Mouse (Mus musculus) hindbrain, embryonic 12.5 days (tissue): ENCODE data around the gene Klhdc7b. TPM values are rescaled to one million over a fixed set of nuclear protein-coding genes. Genes with fewer than 3 reads are reported as not detected.

Experiments
- ATAC-seq: fragments of 200-750 bp; cut with Nextera tagmentation; 2 replicates; pipeline ENCODE4 v1.8.0; 2017; ENCODE audit warnings: moderate TSS enrichment; ENCODE audit not compliant: low FRiP score
- H3K27ac ChIP-seq: fragments of 300-500 bp; sonication (generic); 2 replicates; pipeline ENCODE4 v1.5.1; 2016; ENCODE audit warnings: mild to moderate bottlenecking
- H3K27me3 ChIP-seq: fragments of 300-500 bp; sonication (generic); 2 replicates; pipeline ENCODE4 v1.6.1; 2016; ENCODE audit warnings: mild to moderate bottlenecking
- H3K36me3 ChIP-seq: fragments of 300-500 bp; sonication (generic); 2 replicates; pipeline ENCODE4 v1.6.1; 2016; ENCODE audit warnings: mild to moderate bottlenecking
- H3K4me1 ChIP-seq: fragments of 300-500 bp; sonication (generic); 2 replicates; pipeline ENCODE4 v1.6.1; 2016
- H3K4me2 ChIP-seq: fragments of 300-500 bp; sonication (generic); replicated peaks from 2 replicates; pipeline ENCODE4 v1.6.1; 2016; ENCODE audit warnings: mild to moderate bottlenecking
- H3K4me3 ChIP-seq: fragments of 300-500 bp; sonication (generic); 2 replicates; pipeline ENCODE4 v1.5.1; 2016; ENCODE audit warnings: mild to moderate bottlenecking
- H3K9ac ChIP-seq: fragments of 300-500 bp; sonication (generic); 2 replicates; pipeline ENCODE4 v1.6.1; 2016; ENCODE audit warnings: mild to moderate bottlenecking, moderate library complexity
- H3K9me3 ChIP-seq: fragments of 300-500 bp; sonication (generic); replicated peaks from 2 replicates; pipeline ENCODE4 v1.6.1; 2016; ENCODE audit warnings: mild to moderate bottlenecking
- WGBS: fragments of 180-500 bp; shearing (Covaris S2); methylation state at CpG from one replicate; pipeline ENCODE4 v1.1.7; 2016; 5-methylcytosine and 5-hydroxymethylcytosine counted together
- polyA plus RNA-seq: library from polyadenylated mRNA; unstranded; fragments of >200 nt; fragmentation: Nextera tagmentation; extraction: Ambion mirVana; gene quantifications from 2 replicates; pipeline ENCODE4 v1.2.1, GENCODE M21; 2016

The Klhdc7b gene
- not detected in 2 replicates for polyA plus RNA-seq

DNA sequence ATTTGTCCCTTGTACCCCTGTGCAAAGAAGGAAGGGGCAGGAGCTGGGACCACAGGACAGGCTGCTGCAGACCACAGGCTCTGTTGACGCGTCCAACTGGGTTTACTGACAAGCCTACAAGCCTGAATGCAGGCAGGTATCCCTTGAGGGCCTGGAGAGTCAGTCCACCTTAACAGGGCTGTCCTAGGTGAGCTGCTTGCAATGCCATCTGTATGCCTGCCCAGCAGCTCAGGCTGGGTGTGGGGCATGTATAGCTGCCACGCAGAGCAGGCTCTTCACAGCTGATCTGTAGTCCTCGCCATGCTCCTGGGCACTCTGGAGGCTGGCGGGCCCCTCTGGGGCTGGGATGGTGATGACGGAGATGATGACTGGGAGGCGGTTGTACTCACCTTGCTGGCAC lies at the start of gene Klhdc7b:
Gene Klhdc7b, plus strand, starts transcription at position 301 of the 400 bp plus-strand sequence.
- Histone ChIP-seq H3K9me3 (no peaks in the 10 kb centered on the region), H3K27ac (no peak within 1 kb of the TSS), H3K36me3 (no peaks in the 10 kb centered on the region), H3K4me1 (peaks cover under 1% of the 10 kb centered on the region; the same call in 1 of the 2 replicates), H3K4me2 (no peak within 1 kb of the TSS), H3K9ac (no peak within 1 kb of the TSS), H3K27me3 (peaks cover 25% of the 10 kb centered on the region), H3K4me3 (no peak within 1 kb of the TSS)
- WGBS: 86% methylated on average over 7 of the region's 7 CpGs
- no peak for ATAC-seq

GRCm38 (mm10) chr15:89336422-89336821 lies 48.3 kb upstream of the Klhdc7b start:
- H3K4me1 ChIP-seq: no peaks in the 10 kb centered on the region
- H3K4me3 ChIP-seq: no peak overlapping the region
- no peak overlapping the region for H3K4me2 ChIP-seq
- no peaks in the 10 kb centered on the region for H3K9me3 ChIP-seq
- 83% methylated on average over 14 of the region's 14 CpGs for WGBS
- H3K27me3 ChIP-seq: no peaks in the 10 kb centered on the region
- ATAC-seq: no peak
- H3K36me3 ChIP-seq: no peaks in the 10 kb centered on the region
- no peak overlapping the region for H3K27ac ChIP-seq
- no peak overlapping the region for H3K9ac ChIP-seq

GRCm38 (mm10) chr15:89339696-89340095 lies 45.0 kb upstream of the Klhdc7b start:
- Histone ChIP-seq H3K9ac (no peak overlapping the region), H3K27me3 (no peaks in the 10 kb centered on the region), H3K36me3 (no peaks in the 10 kb centered on the region), H3K4me1 (no peaks in the 10 kb centered on the region), H3K9me3 (no peaks in the 10 kb centered on the region), H3K4me3 (no peak overlapping the region), H3K4me2 (no peak overlapping the region), H3K27ac (no peak overlapping the region)
- no peak for ATAC-seq
- 90% methylated on average over 2 of the region's 2 CpGs for WGBS

DNA sequence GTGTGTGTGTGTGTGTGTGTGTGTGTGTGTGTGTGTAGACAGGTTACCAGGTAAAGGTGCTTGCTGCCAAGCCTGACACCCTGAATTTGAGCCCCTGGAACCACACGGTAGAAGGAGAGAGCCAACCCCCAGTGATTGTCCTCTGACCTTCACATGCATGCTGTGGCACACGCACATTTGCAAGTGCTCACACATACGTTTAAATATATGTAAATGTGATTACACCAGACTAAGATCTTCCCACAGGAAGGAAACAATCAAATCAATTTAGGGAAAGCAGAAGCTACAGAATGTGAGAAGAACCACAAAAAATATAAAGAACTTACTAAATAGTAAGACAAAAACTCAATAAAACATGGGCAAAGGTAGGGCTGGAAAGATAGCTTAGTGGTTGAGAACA lies 44.6 kb upstream of the Klhdc7b start:
- no peak overlapping the region for H3K27ac ChIP-seq
- no peaks in the 10 kb centered on the region for H3K36me3 ChIP-seq
- H3K4me2 ChIP-seq: no peak overlapping the region
- no peak overlapping the region for H3K4me3 ChIP-seq
- no peak overlapping the region for H3K9ac ChIP-seq
- 77% methylated on average over 3 of the region's 3 CpGs for WGBS
- no peaks in the 10 kb centered on the region for H3K27me3 ChIP-seq
- no peaks in the 10 kb centered on the region for H3K9me3 ChIP-seq
- no peak for ATAC-seq
- H3K4me1 ChIP-seq: no peaks in the 10 kb centered on the region

DNA sequence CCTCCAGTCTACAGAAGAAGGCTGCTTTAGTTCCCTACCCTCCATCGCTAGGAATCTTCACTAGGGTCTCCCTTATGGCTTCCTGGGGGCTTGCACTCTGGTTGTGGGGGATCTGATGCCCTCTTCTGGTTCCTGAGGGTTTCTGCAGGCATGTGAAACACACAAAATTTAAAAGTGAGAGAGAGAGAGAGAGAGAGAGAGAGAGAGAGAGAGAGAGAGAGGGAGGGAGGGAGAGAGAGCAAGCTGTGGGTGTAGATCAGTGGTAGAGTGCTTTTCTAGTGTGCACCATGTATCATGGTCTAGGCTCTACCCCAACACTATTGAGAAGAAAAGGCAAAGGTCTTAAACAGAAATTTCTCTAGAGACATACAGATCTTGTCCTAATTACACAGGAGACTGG lies 43.0 kb upstream of the Klhdc7b start:
- Histone ChIP-seq H3K27me3 (no peaks in the 10 kb centered on the region), H3K4me2 (no peak overlapping the region), H3K9me3 (no peaks in the 10 kb centered on the region), H3K9ac (no peak overlapping the region), H3K27ac (no peak overlapping the region), H3K4me3 (no peak overlapping the region), H3K36me3 (no peaks in the 10 kb centered on the region), H3K4me1 (no peaks in the 10 kb centered on the region)
- 41% methylated on average over 1 of the region's 1 CpGs for WGBS
- no peak for ATAC-seq

- Histone ChIP-seq H3K9me3 (no peaks in the 10 kb centered on the region), H3K27ac (no peak overlapping the region), H3K4me2 (no peak overlapping the region), H3K36me3 (no peaks in the 10 kb centered on the region), H3K4me3 (no peak overlapping the region), H3K9ac (no peak overlapping the region), H3K4me1 (no peaks in the 10 kb centered on the region), H3K27me3 (no peaks in the 10 kb centered on the region)
- WGBS: 89% methylated on average over 3 of the region's 3 CpGs
- no peak for ATAC-seq
Measured at GRCm38 (mm10) chr15:89343325-89343724, 41.4 kb upstream of the Klhdc7b start.

DNA sequence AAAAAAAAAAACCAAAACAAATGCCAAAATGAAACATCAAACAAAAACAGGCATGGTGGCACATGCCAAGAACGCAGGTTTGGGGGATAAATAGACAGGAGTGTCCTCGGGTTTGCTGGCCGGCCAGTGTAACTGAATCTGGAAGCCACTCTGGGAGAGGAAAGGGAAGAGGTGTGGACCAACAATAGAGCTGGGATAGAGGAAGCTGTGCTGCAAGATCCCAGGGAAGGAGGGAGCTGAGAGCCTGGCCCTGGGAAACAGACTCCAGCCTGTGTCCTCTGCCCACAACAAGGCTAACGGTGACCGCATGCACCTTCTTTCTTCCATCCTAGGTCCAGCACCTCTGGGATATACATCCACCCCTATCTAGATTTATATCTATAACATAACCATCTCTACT lies 34.3 kb upstream of the Klhdc7b start:
- Histone ChIP-seq H3K4me1 (peaks cover 14% of the 10 kb centered on the region), H3K9ac (no peak overlapping the region), H3K27me3 (no peaks in the 10 kb centered on the region), H3K9me3 (no peaks in the 10 kb centered on the region), H3K4me3 (no peak overlapping the region), H3K36me3 (peaks cover 36% of the 10 kb centered on the region), H3K27ac (no peak overlapping the region), H3K4me2 (no peak overlapping the region)
- WGBS: 84% methylated on average over 5 of the region's 5 CpGs
- no peak for ATAC-seq

DNA sequence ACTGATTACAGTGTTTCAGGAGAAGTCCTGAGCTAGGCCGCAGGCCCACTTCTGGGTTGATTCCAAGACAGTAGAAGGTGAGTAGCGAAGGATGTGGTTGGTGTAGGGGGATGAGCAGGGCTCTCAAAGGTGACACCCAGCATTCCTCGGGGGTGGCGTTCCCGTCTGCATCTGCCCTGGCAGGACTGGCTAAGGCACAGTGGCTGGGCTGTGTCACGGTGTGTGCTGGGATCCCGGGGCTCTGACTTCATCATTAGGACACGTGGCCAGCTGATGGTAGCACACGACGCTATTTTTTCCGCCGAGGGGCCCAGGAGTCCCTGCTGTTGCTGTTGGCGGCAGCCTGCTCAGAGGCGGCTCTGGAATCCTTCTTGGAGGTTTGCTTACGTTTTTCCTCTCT lies 33.4 kb upstream of the Klhdc7b start:
- Histone ChIP-seq H3K4me3 (no peak overlapping the region), H3K27me3 (no peaks in the 10 kb centered on the region), H3K36me3 (peaks cover 36% of the 10 kb centered on the region), H3K4me1 (peaks cover 16% of the 10 kb centered on the region), H3K9me3 (no peaks in the 10 kb centered on the region), H3K9ac (no peak overlapping the region), H3K27ac (no peak overlapping the region), H3K4me2 (no peak overlapping the region)
- WGBS: 88% methylated on average over 15 of the region's 15 CpGs
- ATAC-seq: no peak

GRCm38 (mm10) chr15:89352054-89352453 lies 32.7 kb upstream of the Klhdc7b start:
- Histone ChIP-seq H3K9ac (no peak overlapping the region), H3K27ac (no peak overlapping the region), H3K4me1 (peaks cover 23% of the 10 kb centered on the region), H3K9me3 (no peaks in the 10 kb centered on the region), H3K4me3 (no peak overlapping the region), H3K4me2 (no peak overlapping the region), H3K27me3 (no peaks in the 10 kb centered on the region), H3K36me3 (peaks cover 36% of the 10 kb centered on the region)
- 96% methylated on average over 14 of the region's 14 CpGs for WGBS
- ATAC-seq: no peak

- H3K4me2 ChIP-seq: no peak overlapping the region
- WGBS: 97% methylated on average over 12 of the region's 12 CpGs
- ATAC-seq: no peak
- no peaks in the 10 kb centered on the region for H3K9me3 ChIP-seq
- H3K27ac ChIP-seq: no peak overlapping the region
- H3K4me3 ChIP-seq: no peak overlapping the region
- peaks cover 36% of the 10 kb centered on the region for H3K36me3 ChIP-seq
- no peaks in the 10 kb centered on the region for H3K27me3 ChIP-seq
- H3K4me1 ChIP-seq: peaks cover 27% of the 10 kb centered on the region
- no peak overlapping the region for H3K9ac ChIP-seq
Measured at GRCm38 (mm10) chr15:89352795-89353194, 31.9 kb upstream of the Klhdc7b start.

- H3K4me3 ChIP-seq: 0 out of 2 replicates have a peak overlapping the region, but pooled peaks have one; percentile 79
- ATAC-seq: no peak
- H3K4me1 ChIP-seq: peaks cover 31% of the 10 kb centered on the region
- H3K9me3 ChIP-seq: no peaks in the 10 kb centered on the region
- H3K36me3 ChIP-seq: peaks cover 36% of the 10 kb centered on the region
- peak overlapping the region; percentile 69 for H3K4me2 ChIP-seq
- peak overlapping the region; percentile 80; the same call in 1 of the 2 replicates for H3K9ac ChIP-seq
- no peaks in the 10 kb centered on the region for H3K27me3 ChIP-seq
- no peak overlapping the region for H3K27ac ChIP-seq
- 94% methylated on average over 16 of the region's 16 CpGs for WGBS
Measured at GRCm38 (mm10) chr15:89353837-89354236, 30.9 kb upstream of the Klhdc7b start.

DNA sequence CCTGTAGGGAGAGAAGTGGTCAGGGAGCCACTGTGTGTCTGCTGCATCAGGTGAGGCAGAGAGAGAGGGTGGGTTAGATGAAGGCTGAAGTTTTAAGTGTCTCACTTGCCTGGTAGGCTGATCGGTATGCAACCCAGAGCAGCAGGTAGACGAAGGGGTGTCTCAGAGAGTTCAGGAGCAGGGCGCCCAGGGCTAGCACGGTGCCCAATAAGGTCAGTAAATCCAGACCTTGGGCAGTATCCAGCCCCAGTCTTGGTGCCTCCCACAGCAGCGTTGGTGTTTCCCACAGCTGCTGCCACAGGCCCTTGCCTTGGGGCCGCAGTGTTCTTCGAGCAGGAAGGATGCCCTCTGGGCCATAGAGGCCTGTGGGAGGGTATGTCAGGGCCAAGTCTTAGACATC lies 30.3 kb upstream of the Klhdc7b start:
- H3K4me3 ChIP-seq: peak overlapping the region; percentile 79
- 81% methylated on average over 7 of the region's 7 CpGs for WGBS
- H3K27ac ChIP-seq: no peak overlapping the region
- H3K9me3 ChIP-seq: no peaks in the 10 kb centered on the region
- H3K27me3 ChIP-seq: no peaks in the 10 kb centered on the region
- peak overlapping the region; percentile 80 for H3K9ac ChIP-seq
- peaks cover 36% of the 10 kb centered on the region for H3K36me3 ChIP-seq
- no peak for ATAC-seq
- peaks cover 31% of the 10 kb centered on the region for H3K4me1 ChIP-seq
- H3K4me2 ChIP-seq: peak overlapping the region; percentile 69

DNA sequence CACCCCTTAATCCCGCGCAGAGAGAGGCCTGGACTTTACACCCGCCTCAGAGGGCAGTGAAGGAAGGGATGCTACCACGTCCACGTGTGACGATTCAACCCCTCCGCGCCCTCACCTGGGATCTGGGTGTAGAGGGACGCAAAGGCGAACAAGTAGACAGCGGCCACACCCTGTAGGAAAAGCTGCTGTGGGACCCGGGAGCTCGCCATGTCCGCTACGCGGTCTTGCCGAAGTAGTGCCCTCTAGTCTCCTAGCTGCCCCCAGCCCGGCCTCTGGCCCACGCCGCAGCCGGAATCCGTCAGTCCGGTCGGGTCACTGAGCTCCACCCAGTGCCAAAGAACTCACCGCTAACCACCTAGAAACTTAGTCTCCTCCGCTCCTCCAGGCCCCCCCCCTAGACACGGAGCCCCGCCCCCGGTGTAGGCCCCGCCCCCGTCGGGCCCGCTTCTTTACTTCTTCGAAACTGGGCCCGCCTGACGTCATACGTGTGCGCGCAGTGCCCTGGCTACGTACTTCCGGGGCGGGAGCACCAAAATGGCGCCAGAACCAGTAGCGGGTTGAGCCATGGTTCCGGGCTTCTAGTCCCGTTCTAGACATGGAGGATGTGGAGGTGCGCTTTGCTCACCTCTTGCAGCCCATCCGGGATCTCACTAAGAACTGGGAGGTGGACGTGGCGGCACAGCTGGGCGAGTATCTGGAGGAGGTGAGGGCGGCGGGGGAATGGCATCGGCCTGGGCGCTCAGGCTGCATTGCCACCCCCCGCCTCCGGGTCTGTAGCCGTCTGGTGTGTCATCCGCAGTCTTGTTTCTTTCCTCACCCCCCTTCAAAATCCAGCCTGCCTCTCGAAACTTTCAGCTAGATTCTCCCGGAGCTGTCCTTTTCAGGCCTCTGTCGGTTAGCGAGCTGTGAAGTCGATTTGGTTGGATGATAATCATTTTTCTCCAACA lies 29.2 kb upstream of the Klhdc7b start, which contains the start of the genes Lmf2 and Ncaph2:
Gene Lmf2, minus strand, starts transcription at position 419 of the 947 bp plus-strand sequence.
Gene Ncaph2, plus strand, starts transcription at position 479 of the 947 bp plus-strand sequence.
- peak within 1 kb of the TSS; percentile 80 for H3K9ac ChIP-seq
- WGBS: under 1% methylated on average over 64 of the region's 64 CpGs
- ATAC-seq: peak; percentile 90
- peaks cover 31% of the 10 kb centered on the region for H3K4me1 ChIP-seq
- H3K27me3 ChIP-seq: no peaks in the 10 kb centered on the region
- H3K36me3 ChIP-seq: peaks cover 39% of the 10 kb centered on the region
- H3K4me2 ChIP-seq: peak within 1 kb of the TSS; percentile 69
- peak within 1 kb of the TSS; percentile 82 for H3K27ac ChIP-seq
- no peaks in the 10 kb centered on the region for H3K9me3 ChIP-seq
- H3K4me3 ChIP-seq: peak within 1 kb of the TSS; percentile 79
